Mouse (Mus musculus) thymus, adult 18-20 months (tissue): ENCODE data around the gene Kmt2d.

ENCODE experiments used
- DNase-seq, 2 experiments: peaks; one replicate each; pipeline ENCODE4 v3.0.0; 2022; ENCODE audit warnings: mixed read lengths in 2 of 2

Kmt2d gene

GRCm38 (mm10) chr15:98796803-98797595, 74.0 kb downstream of the Kmt2d start:
- no peak for DNase-seq

GRCm38 (mm10) chr15:98793141-98793698, 77.8 kb downstream of the Kmt2d start:
- no peak for DNase-seq

GRCm38 (mm10) chr15:98792233-98793020, 78.6 kb downstream of the Kmt2d start:
- no peak for DNase-seq

GRCm38 (mm10) chr15:98791771-98792170, 79.2 kb downstream of the Kmt2d start:
- no peak for DNase-seq

- no peak for DNase-seq
Measured at GRCm38 (mm10) chr15:98791221-98791620, 79.8 kb downstream of the Kmt2d start.

GRCm38 (mm10) chr15:98790761-98791160, 80.2 kb downstream of the Kmt2d start:
- no peak for DNase-seq

- DNase-seq, result peak in 1 of 2 experiments; percentile 29
Measured at GRCm38 (mm10) chr15:98789661-98790535, 81.1 kb downstream of the Kmt2d start, which contains the start of gene Wnt1. TSS of gene Wnt1 (plus strand) at chr15:98789857.

GRCm38 (mm10) chr15:98788972-98789660, 81.9 kb downstream of the Kmt2d start:
- DNase-seq, result no peak

GRCm38 (mm10) chr15:98787930-98788329, 83.1 kb downstream of the Kmt2d start:
- no peak for DNase-seq

GRCm38 (mm10) chr15:98785744-98786143, 85.3 kb downstream of the Kmt2d start:
- DNase-seq, result no peak
